Mouse (Mus musculus) common myeloid progenitor, adult 5-6 weeks (primary cell): Measurements from ENCODE around the gene C130050O18Rik. TPM values are rescaled to one million over a fixed set of nuclear protein-coding genes. Genes with fewer than 3 reads are reported as not detected.
"Not testable (repeated sequence)": the region's sequence is repeated elsewhere in the genome, so short reads cannot be mapped to it uniquely, and the experiment has no call there.

Source experiments
- ATAC-seq: replicated peaks from 2 replicates; pipeline ENCODE4 v1.8.0; 2016; ENCODE audit warnings: low read depth, mild to moderate bottlenecking, moderate TSS enrichment, inconsistent platforms; ENCODE audit not compliant: poor library complexity, severe bottlenecking
- total RNA-seq: library from RNA; stranded (forward); fragments of 200-1000, 187-1606 nt; gene quantifications from 2 replicates; pipeline ENCODE4 v1.2.3, GENCODE M21; 2017

Gene C130050O18Rik
- total RNA-seq, 1 experiment from 2014 or later, result 1.6 TPM

- no peak for ATAC-seq
Measured at GRCm38 (mm10) chr5:139378986-139379629, 26.0 kb upstream of the C130050O18Rik start.

GRCm38 (mm10) chr5:139379771-139380384, 25.2 kb upstream of the C130050O18Rik start:
- ATAC-seq, result peak; percentile 4; the same call in 1 of the 2 replicates

GRCm38 (mm10) chr5:139380385-139381248, 24.5 kb upstream of the C130050O18Rik start:
- peak; percentile 36 for ATAC-seq

- ATAC-seq, result no peak
Measured at GRCm38 (mm10) chr5:139381586-139382513, 23.2 kb upstream of the C130050O18Rik start.

- ATAC-seq, result peak; percentile 66
Measured at GRCm38 (mm10) chr5:139382760-139383159, 22.3 kb upstream of the C130050O18Rik start.

GRCm38 (mm10) chr5:139383234-139383633, 21.8 kb upstream of the C130050O18Rik start:
- 0 out of 2 replicates have a peak, but pooled peaks have one; percentile 1 for ATAC-seq

- no peak for ATAC-seq
Measured at GRCm38 (mm10) chr5:139384531-139384930, 20.5 kb upstream of the C130050O18Rik start.

- ATAC-seq, result no peak
Measured at GRCm38 (mm10) chr5:139386047-139386446, 19.0 kb upstream of the C130050O18Rik start.

- ATAC-seq, result no peak
Measured at GRCm38 (mm10) chr5:139387329-139388194, 17.5 kb upstream of the C130050O18Rik start.

- no peak for ATAC-seq
Measured at GRCm38 (mm10) chr5:139388195-139388570, 16.9 kb upstream of the C130050O18Rik start.

- peak; percentile 34 for ATAC-seq
Measured at GRCm38 (mm10) chr5:139388694-139389675, 16.1 kb upstream of the C130050O18Rik start.

GRCm38 (mm10) chr5:139389676-139390061, 15.4 kb upstream of the C130050O18Rik start:
- ATAC-seq, result peak; percentile 21

GRCm38 (mm10) chr5:139390324-139391119, 14.6 kb upstream of the C130050O18Rik start:
- ATAC-seq, result not testable (repeated sequence)

GRCm38 (mm10) chr5:139391309-139391990, 13.6 kb upstream of the C130050O18Rik start:
- no peak for ATAC-seq

GRCm38 (mm10) chr5:139392219-139393196, 12.6 kb upstream of the C130050O18Rik start:
- no peak for ATAC-seq
